Mouse (Mus musculus): ENCODE measurements at regions not wholly inside any gene's neighbourhood (a gene's known extent, or its start where the extent isn't known, plus 50 kb on each side); places are given as distances from the start of the nearest gene placed in this dataset.

GRCm38 (mm10) chr15:70982719-70983118, 2851.6 kb upstream of the Gm6569 start:
- no peak for DNase-seq

DNA sequence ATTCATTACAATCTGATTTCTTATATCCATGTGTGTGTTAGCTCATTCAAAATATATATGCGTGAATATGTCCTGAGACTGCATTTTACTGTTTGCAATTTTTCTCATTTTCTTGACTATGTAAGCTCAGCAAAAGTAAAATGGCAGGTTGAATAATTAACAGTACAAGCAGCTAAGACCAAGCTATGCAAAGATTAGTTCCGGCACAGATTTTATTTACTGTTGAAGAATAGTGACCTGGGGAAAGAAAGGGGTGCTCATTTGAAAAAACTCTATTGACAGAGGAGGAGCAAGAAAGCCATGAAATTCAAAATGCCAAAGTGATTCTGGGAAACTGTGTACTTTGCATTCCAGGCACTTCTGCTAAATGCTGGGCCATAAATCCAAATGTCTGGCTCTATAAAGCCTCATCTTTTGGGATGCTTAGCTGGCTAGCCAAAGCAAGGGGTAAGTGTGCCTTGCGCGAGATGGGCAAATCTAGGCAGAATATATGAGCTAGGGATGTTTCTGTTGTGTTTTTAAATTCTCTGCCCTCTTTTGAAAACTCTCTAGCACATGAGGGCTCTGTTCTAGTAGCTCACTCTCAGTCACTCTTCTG, 2846.3 kb upstream of the Gm6569 start:
- DNase-seq, result no peak

GRCm38 (mm10) chr15:70993397-70993796, 2841.0 kb upstream of the Gm6569 start:
- no peak for DNase-seq

GRCm38 (mm10) chr15:71010362-71010761, 2824.0 kb upstream of the Gm6569 start:
- DNase-seq, result no peak

GRCm38 (mm10) chr15:71010773-71011172, 2823.6 kb upstream of the Gm6569 start:
- no peak for DNase-seq

GRCm38 (mm10) chr15:71054251-71054852, 2780.0 kb upstream of the Gm6569 start:
- DNase-seq, result no peak

- no peak for DNase-seq
These were observed 2747.9 kb upstream of the Gm6569 start for GRCm38 (mm10) chr15:71086367-71086997.

DNA sequence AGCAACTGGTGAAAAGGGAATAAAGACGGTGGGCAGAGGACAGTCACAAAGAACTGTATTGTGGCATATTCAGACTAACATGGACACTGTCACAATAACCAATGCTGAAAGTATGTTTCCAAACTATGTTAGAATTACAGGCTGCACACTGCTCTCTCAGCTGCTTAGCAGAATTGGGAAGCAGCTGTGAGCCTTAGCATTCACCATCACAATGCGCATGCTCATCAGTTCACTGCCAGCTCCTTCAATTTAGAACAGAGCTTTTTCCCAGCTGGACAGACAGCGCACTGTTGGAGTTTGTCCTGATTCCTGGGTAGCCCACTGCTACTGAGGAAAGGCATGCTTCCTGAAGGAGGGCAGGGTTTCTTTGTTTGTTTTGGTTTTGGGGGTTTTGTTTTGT, 2735.2 kb upstream of the Gm6569 start:
- no peak for DNase-seq

DNA sequence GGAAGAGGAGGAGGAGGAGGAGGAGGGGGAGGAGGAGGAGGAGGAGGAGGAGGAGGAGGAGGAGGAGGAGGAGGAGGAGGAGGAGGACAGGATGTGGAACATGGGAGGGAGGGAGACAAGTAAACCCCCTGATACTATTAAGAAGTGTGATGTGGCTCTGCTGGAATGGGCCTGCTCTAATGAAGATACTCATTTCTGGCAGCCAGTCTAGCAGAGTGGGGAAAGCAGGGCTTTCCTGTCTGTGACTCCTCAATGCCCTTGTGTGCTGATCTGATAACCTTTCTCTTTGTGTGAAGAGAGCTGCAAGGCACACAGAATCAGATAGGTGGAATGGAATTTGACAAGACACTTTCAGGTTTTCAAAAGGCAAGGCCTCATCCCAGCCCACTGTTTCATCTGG, 2704.6 kb upstream of the Gm6569 start:
- no peak for DNase-seq

DNA sequence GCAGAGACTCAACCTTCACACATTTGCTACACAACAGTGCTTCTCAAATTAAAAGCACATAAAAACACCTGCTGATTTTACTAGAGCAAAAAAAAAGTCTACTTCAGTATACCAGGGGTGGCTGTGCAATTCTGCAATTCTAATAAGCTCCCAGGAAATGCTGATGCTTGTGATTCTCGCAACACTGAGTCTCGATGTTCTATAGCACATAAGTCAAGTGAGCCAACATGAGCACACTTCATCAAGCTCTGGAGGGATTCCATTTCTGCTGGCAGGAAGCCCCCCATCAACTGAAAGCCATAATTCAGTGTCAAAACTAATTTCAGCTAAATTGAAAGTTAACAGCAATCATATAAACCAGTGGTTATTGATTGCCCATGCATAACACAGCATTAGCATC, 2676.7 kb upstream of the Gm6569 start:
- DNase-seq, result no peak

GRCm38 (mm10) chr15:71162097-71162496, 2672.3 kb upstream of the Gm6569 start:
- DNase-seq, result no peak

GRCm38 (mm10) chr15:71195011-71195739, 2639.2 kb upstream of the Gm6569 start:
- DNase-seq, result no peak

DNA sequence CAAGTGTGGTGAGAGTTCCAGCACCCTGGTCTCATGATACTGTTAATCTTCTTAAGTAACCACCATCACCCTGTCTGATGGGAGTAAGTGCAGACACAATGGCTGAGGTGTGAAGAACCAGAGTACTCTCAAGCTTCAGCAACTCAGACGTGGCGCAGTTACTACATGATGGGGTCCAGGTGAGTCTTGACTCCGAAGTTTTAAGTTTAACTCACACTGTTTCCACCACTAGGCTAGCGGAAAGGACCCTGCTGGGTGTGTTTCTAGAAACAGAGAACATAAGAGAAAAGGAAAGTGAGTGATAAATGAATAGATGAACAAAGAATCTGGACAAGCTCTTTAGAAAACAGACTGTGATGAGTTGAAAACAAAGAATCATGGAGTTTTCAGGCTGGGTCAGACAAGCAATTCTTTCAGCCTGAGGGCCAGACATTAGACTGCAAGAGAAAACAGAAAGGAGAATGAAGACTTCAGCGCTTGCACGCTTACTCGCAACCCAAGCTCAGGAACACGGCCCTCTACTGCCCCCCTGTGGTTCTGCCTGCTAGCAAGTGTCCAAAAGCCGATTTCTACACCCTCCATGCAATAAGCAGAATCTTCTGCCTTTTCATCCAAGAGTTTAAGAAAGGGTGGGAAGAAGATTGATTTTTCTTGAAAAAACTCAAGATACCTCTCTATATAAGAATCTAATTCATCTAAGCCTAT, 2593.6 kb upstream of the Gm6569 start:
- DNase-seq, result peak; percentile 52

DNA sequence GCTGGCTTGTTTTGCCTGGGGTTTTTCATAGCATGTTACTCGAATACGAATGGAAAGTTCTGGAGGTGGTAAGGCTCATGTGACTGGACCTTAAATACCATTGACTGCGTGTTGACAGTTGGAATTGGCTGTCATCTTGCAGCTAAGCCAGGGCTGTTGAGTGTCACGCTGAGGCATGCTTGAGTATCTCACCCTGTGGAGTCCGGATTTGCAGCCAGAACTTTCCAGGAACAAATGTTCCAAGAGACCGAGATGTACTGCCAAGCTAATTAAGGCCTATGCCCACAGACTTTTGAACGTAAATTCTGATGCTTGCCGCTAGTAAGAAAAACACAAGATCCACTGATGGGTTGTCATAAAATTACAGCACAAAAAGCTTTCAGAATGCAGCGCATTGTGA, 2590.8 kb upstream of the Gm6569 start:
- DNase-seq, result no peak

DNA sequence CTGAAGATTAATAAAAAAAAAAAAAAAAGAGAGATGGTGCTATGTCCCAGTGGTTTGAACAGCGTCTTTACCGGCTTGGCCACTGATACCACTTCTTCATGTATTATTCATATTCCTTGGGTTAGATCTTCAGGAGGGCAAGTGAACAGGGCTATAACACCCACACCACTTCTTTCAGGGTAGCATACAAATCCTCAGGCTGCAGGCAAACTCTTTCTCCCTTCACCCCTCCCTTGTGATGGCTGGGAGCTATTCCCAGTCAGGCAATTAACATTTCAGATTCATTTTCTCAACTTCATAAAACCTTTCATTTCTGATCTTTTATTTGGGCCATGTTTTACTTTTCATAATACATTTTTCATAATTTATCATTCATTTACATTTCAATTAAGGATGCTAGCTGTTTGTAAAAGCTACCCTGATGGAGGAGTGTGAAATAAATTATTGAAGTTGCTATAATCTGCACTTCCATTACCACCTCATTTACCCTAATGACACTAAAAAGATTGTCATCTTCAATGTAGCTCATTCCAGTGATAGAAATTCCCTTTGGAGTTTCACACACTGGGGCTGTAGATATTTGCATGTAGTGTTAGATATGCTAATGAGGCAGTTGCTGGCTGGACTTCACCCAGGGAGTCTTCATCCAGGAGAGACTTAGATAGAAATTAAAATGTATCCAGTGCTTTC, 2558.3 kb upstream of the Gm6569 start:
- no peak for DNase-seq

DNA sequence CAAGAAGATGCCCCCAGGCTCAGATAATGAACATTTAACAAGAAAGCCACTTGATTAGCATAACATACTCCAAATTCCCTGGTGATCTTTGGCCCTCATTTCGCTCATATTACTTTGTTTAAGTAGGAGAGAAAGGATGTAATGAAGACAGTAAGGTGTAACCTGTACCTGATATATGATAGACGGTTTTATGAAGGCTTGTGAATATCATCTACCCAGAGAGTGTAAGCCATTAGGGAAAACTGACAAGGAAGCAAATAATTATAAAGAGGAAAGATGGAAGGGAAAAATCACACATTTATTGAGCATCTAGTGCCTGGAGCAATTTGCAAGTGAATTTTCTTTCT, 2557.8 kb upstream of the Gm6569 start:
- DNase-seq, result no peak

DNA sequence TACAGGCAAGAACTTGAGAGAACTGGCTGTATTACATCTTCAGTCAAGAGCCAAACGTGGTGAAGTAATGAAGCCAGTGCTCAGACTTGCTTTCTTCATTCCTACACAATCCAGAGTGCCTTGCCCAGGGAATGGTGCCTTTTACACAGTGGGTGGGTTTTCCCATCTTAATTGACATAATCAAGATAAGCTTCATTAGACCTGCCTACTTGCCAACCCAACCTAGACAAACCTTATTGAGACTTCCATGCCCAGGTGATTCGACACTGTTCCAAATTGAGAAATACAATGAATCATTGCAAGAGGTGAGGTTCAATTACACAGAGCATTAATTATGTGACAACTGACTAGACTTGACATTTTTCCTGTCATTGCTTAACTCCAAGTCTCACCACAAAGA, 2557.0 kb upstream of the Gm6569 start:
- DNase-seq, result no peak

DNA sequence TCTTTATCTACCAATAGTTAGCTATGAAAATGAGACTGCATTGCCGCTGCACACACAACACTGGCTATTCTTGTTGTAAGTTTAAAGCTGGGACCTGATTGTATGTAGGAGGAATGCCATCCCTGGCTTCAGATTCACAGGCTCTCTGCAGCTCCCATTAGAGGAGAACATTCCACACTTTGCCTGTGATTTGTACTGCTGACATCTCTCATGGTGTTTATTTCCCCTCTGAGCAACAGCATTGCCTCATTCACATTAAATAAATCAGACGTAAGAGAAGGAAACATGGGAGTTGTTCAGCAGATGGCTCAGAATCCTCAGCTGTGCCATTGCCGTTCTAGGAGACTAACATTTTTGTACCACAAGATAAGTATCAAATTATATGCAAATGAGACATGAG, 2550.6 kb upstream of the Gm6569 start:
- DNase-seq, result no peak

- DNase-seq, result no peak
These were observed 2531.8 kb upstream of the Gm6569 start for GRCm38 (mm10) chr15:71302541-71302940.

GRCm38 (mm10) chr15:71310230-71310629, 2524.1 kb upstream of the Gm6569 start:
- DNase-seq, result no peak

GRCm38 (mm10) chr15:71326596-71326995, 2507.8 kb upstream of the Gm6569 start:
- no peak for DNase-seq

DNA sequence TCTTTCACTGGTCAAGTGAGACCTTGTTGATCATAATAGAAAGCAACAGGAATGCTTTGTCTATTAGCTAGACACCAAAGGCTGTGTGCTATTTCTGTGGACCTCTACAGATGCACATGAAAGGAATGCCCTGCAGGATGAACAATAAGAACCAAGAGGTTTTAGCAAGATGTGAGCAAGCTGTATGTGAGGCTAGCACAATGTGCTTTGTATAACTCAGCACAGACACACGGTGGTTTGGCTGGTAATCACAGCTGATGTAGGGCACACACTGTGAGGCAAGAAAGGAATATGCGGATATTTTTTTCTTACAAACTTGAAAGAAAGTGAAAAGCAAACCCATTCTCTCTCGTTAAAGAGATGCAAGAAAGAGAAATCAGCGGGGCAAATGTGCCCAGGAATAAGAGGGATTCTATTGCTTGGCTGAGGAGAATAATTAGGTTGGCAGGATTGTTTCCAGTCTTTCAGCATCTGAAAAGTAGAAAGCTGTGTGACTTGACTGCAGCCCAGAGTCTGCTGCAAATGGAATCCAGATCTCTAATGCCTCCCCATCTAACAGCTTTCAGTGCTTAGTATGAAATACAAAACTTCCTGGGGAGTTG, 2476.1 kb upstream of the Gm6569 start:
- DNase-seq, result no peak
